Mouse (Mus musculus) spleen, adult 2 months (tissue): Measurements from ENCODE around the gene Dbx1.

Source experiments
- CTCF ChIP-seq: fragments of 200-500 bp; IDR thresholded peaks from 2 replicates; pipeline ENCODE4 v1.5.1; 2011; ENCODE audit warnings: mild to moderate bottlenecking, inconsistent platforms; ENCODE audit not compliant: insufficient read depth, insufficient read length, insufficient replicate concordance; ENCODE audit errors: extremely low read depth
- POLR2A ChIP-seq: fragments of 200-500 bp; IDR thresholded peaks from 2 replicates; pipeline ENCODE4 v1.6.1; 2011; ENCODE audit warnings: low read depth, low read length, inconsistent platforms

DNA sequence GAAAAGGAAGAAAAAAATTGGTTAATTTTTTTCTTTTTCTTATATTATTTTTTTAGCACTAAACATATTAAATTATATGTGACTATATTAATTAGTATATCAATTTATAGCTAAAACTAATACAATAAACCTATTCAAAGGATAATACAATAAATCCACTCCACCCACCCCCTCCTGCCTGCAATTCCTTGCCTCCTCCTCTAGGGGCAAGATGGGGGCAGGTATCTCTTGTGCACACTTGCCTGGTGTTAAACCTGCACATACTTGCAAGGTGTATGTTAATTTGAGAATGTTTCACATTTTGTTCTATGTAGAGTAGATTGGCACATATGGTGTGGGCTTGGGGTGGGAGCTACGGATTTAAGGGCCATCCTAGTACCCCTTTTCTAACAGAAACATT is 16.5 kb downstream of the Dbx1 start:
- TF ChIP-seq CTCF, result no peak
- TF ChIP-seq POLR2A, result no peak
